Comparison of ENCODE assay signal across 8 mouse cellular contexts in genomic region chrX:94544923-94545322, GRCm38 (mm10). TPM values are rescaled to one million over a fixed set of nuclear protein-coding genes. Genes with fewer than 3 reads are reported as not detected.
DNase-seq lines count a peak whose midpoint lies in the region; ATAC-seq and TF ChIP-seq lines count a peak whose summit lies in the region.

No protein-coding gene starts in this region.

- no peak overlapping the region for H3K4me2 ChIP-seq in hindbrain, embryonic 16.5 days (ENCODE audit: low read length)

- no peak overlapping the region for H3K4me3 ChIP-seq in hindbrain, embryonic 10.5 days
- H3K4me3 ChIP-seq in hindbrain, embryonic 16.5 days (ENCODE audit: low read length), result no peak overlapping the region
- no peak overlapping the region for H3K4me3 ChIP-seq in small intestine, adult 2 months (ENCODE audit: low read depth, low read length)

- peaks cover 36% of the 10 kb centered on the region for H3K27me3 ChIP-seq in hindbrain, embryonic 10.5 days (ENCODE audit: insufficient read depth, poor library complexity, severe bottlenecking)
- no peaks in the 10 kb centered on the region for H3K27me3 ChIP-seq in hindbrain, embryonic 16.5 days (replicated peaks; ENCODE audit: control insufficient read depth, insufficient read depth, low read length)
- no peaks in the 10 kb centered on the region; the same call in 1 of the 2 replicates for H3K27me3 ChIP-seq in small intestine, adult 2 months (ENCODE audit: control insufficient read depth, insufficient read depth, low read length)

- 0 out of 2 replicates have a peak, but pooled peaks have one; percentile 5 for TF ChIP-seq CTCF in small intestine, adult 2 months (IDR thresholded peaks at IDR 0.05; ENCODE audit: extremely low read depth, insufficient read length, insufficient replicate concordance, low read depth, low read length)

- no peak for ATAC-seq in hindbrain, embryonic 16.5 days

- TF ChIP-seq POLR2A in small intestine, adult 2 months (IDR thresholded peaks at IDR 0.05; ENCODE audit: low read depth, low read length), result no peak

- H3K36me3 ChIP-seq in hindbrain, embryonic 10.5 days, result peaks cover 5% of the 10 kb centered on the region
- H3K36me3 ChIP-seq in hindbrain, embryonic 16.5 days (ENCODE audit: control insufficient read depth, insufficient read depth, low read length), result no peaks in the 10 kb centered on the region
- H3K36me3 ChIP-seq in small intestine, adult 2 months (ENCODE audit: control insufficient read depth, insufficient read depth, low read length), result no peaks in the 10 kb centered on the region

- 16% methylated on average over 1 of the region's 1 CpGs for WGBS in hindbrain, embryonic 10.5 days
- WGBS in hindbrain, embryonic 16.5 days, result 4% methylated on average over 1 of the region's 1 CpGs
- 12% methylated on average over 1 of the region's 1 CpGs for WGBS in small intestine, adult 2 months

- no peaks in the 10 kb centered on the region for H3K9me3 ChIP-seq in hindbrain, embryonic 10.5 days
- H3K9me3 ChIP-seq in hindbrain, embryonic 16.5 days (ENCODE audit: control insufficient read depth, low read length), result no peaks in the 10 kb centered on the region

- peak; percentile 18 for DNase-seq in hindbrain, embryonic 10.5 days (ENCODE audit: low spot score)
- DNase-seq in B cell, adult 2 months, result peak; percentile 20 to 41
- DNase-seq in adrenal gland, postnatal 14 days, result peak; percentile 36
- DNase-seq in kidney, postnatal 36 days, result peak; percentile 18 to 70
- DNase-seq in cerebellum, adult 8-10 months, result no peak
- DNase-seq in gastrocnemius, postnatal 10 days, result no peak

- peak overlapping the region; percentile 53; the same call in 1 of the 2 replicates for H3K27ac ChIP-seq in hindbrain, embryonic 10.5 days
- no peak overlapping the region for H3K27ac ChIP-seq in hindbrain, embryonic 16.5 days (ENCODE audit: low read depth, low read length)
- no peak overlapping the region for H3K27ac ChIP-seq in small intestine, adult 2 months (ENCODE audit: insufficient read depth, low read depth, low read length)

- H3K4me1 ChIP-seq in hindbrain, embryonic 10.5 days (replicated peaks), result peaks cover 21% of the 10 kb centered on the region
- H3K4me1 ChIP-seq in hindbrain, embryonic 16.5 days (ENCODE audit: control insufficient read depth, insufficient read depth, low read depth, low read length), result peaks cover 3% of the 10 kb centered on the region
- no peaks in the 10 kb centered on the region for H3K4me1 ChIP-seq in small intestine, adult 2 months (ENCODE audit: control insufficient read depth, insufficient read depth, insufficient read length, low read length)

- no peak overlapping the region for H3K9ac ChIP-seq in hindbrain, embryonic 16.5 days (ENCODE audit: low read depth, low read length)

RNA-seq across cellular contexts. Expression of gene Maged1, which starts 3.0 kb away (rescaled TPM):
- polyA plus RNA-seq in hindbrain, embryonic 10.5 days (2016; fragmentation: Nextera tagmentation; extraction: Ambion mirVana), result 588 and 751 TPM in 2 replicates
- 956 and 1,025 TPM in 2 replicates for polyA plus RNA-seq in hindbrain, embryonic 16.5 days (2015; fragmentation: Nextera tagmentation; extraction: Ambion mirVana)
- 223 and 229 TPM in 2 replicates for total RNA-seq in adrenal gland, postnatal 14 days (2021)
- 27.7 and 33.1 TPM in 2 replicates for polyA plus RNA-seq in small intestine, adult 2 months (2012; rRNA removed)
- total RNA-seq in gastrocnemius, postnatal 10 days (2021), result 100 to 1,000 TPM; 117 to 146 TPM

Comparison
In these comparisons a context has a peak if more than half of its experiments do, and no peak if none do; other contexts are left out.
1. DNase-seq: peak in hindbrain, embryonic 10.5 days (single experiment), B cell, adult 2 months (2 of 2), adrenal gland, postnatal 14 days (single experiment) and kidney, postnatal 36 days (2 of 2); none in cerebellum, adult 8-10 months (single experiment) and gastrocnemius, postnatal 10 days (single experiment).
2. RNA of gene Maged1, which starts 3.0 kb away (polyA plus RNA-seq): 956 to 1,025 TPM in hindbrain, embryonic 16.5 days and 588 to 751 TPM in hindbrain, embryonic 10.5 days; 27.7 to 33.1 TPM in small intestine, adult 2 months; every median in the first group is over 10 times any median in the second.